Comparison of ENCODE assay signal across 13 mouse cellular contexts in genomic region chr8:88269107-88269875, GRCm38 (mm10). TPM values are rescaled to one million over a fixed set of nuclear protein-coding genes. Genes with fewer than 3 reads are reported as not detected.
DNase-seq lines count a peak whose midpoint lies in the region; ATAC-seq and TF ChIP-seq lines count a peak whose summit lies in the region.
"Had no signal": no experiment of that assay in that cellular context is flagged by ENCODE, and none has a peak within 500 bp of the region (broad histone marks: within the 10 kb centered on the region; RNA-seq: fewer than 3 reads in every experiment).

No protein-coding gene starts in this region.

- 65% methylated on average over 7 of the region's 7 CpGs for WGBS in kidney, adult 2 months
- 72% methylated on average over 7 of the region's 7 CpGs for whole genome bisulfite sequencing in kidney, embryonic 16.5 days

- H3K27ac ChIP-seq in kidney, adult 2 months (ENCODE audit: insufficient read depth, low read depth, low read length), result no peak overlapping the region
- no peak overlapping the region for H3K27ac ChIP-seq in kidney, embryonic 16.5 days (ENCODE audit: low read length)
- H3K27ac ChIP-seq: hindbrain, embryonic 12.5 days had no signal

- ATAC-seq in kidney, embryonic 16.5 days (ENCODE audit: low FRiP score, low TSS enrichment), result no peak
- ATAC-seq: forebrain, embryonic 14.5 days had no signal

- H3K4me3 ChIP-seq in kidney, adult 2 months (ENCODE audit: insufficient read depth, low read depth, low read length), result no peak overlapping the region
- no peak overlapping the region for H3K4me3 ChIP-seq in kidney, embryonic 16.5 days (ENCODE audit: low read length)
- H3K4me3 ChIP-seq: hindbrain, embryonic 12.5 days had no signal

- no peaks in the 10 kb centered on the region for H3K9me3 ChIP-seq in kidney, embryonic 16.5 days (ENCODE audit: low read length)
- H3K9me3 ChIP-seq: hindbrain, embryonic 12.5 days had no signal

- no peak overlapping the region for H3K9ac ChIP-seq in kidney, embryonic 16.5 days (replicated peaks; ENCODE audit: low read length)
- H3K9ac ChIP-seq: hindbrain, embryonic 12.5 days had no signal

- 0 out of 2 replicates have a peak, but pooled peaks have one; percentile 16 for TF ChIP-seq CTCF in kidney, adult 2 months (conservative IDR thresholded peaks at IDR 0.05; ENCODE audit: insufficient read depth, insufficient read length, low read depth, low read length)

- no peaks in the 10 kb centered on the region for H3K36me3 ChIP-seq in kidney, adult 2 months (ENCODE audit: control insufficient read depth, insufficient read depth, low read length)
- H3K36me3 ChIP-seq in kidney, embryonic 16.5 days (ENCODE audit: insufficient read depth, low read length), result no peaks in the 10 kb centered on the region
- H3K36me3 ChIP-seq: hindbrain, embryonic 12.5 days had no signal

- H3K27me3 ChIP-seq in kidney, adult 2 months (replicated peaks; ENCODE audit: control insufficient read depth, insufficient read depth, low read length), result no peaks in the 10 kb centered on the region
- peaks cover 15% of the 10 kb centered on the region for H3K27me3 ChIP-seq in kidney, embryonic 16.5 days (ENCODE audit: insufficient read depth, low read length)

- H3K4me2 ChIP-seq in kidney, embryonic 16.5 days (replicated peaks; ENCODE audit: low read depth, low read length), result no peak overlapping the region
- H3K4me2 ChIP-seq: hindbrain, embryonic 12.5 days had no signal

- no peak for TF ChIP-seq POLR2A in kidney, adult 2 months (IDR thresholded peaks at IDR 0.05; ENCODE audit: low read depth, low read length)

- DNase-seq in kidney, adult 2 months, result no peak
- peak; percentile 47 for DNase-seq in thymus, postnatal 14 days
- DNase-seq in thymus, adult 18-20 months, result no peak
- peak; percentile 41 for DNase-seq in NIH3T3 (ENCODE audit: low read depth)
- peak; percentile 51 for DNase-seq in naive thymus-derived CD4-positive, alpha-beta T cell, adult 2 months (ENCODE audit: low read depth)
- no peak for DNase-seq in adrenal gland, postnatal 10 days
- DNase-seq in spleen, postnatal 36 days (ENCODE audit: low spot score in 2 of 2), result no peak
- DNase-seq: adrenal gland, postnatal 14 days; cerebellum, adult 18-20 months; heart, adult 18-20 months had no signal

- no peaks in the 10 kb centered on the region for H3K4me1 ChIP-seq in kidney, adult 2 months (ENCODE audit: control insufficient read depth, insufficient read depth, low read length)
- peaks cover 11% of the 10 kb centered on the region; the same call in 1 of the 2 replicates for H3K4me1 ChIP-seq in kidney, embryonic 16.5 days (ENCODE audit: insufficient read depth, low read length)

RNA-seq across cellular contexts. Expression of gene Adcy7, which starts 2.9 kb away (rescaled TPM):
- polyA plus RNA-seq in kidney, adult 2 months (2012; rRNA removed), result 3.0 and 4.8 TPM in 2 replicates
- polyA plus RNA-seq in kidney, embryonic 16.5 days (2015; fragmentation: Nextera tagmentation; extraction: Ambion mirVana), result 3.0 and 3.7 TPM in 2 replicates
- 10 to 100 TPM in 1 of 2 experiments, 1 to 10 TPM in 1; 8.1 to 10.1 TPM for total RNA-seq in adrenal gland, postnatal 10 days (2021)

Comparison
In these comparisons a context has a peak if more than half of its experiments do, and no peak if none do; other contexts are left out.
1. DNase-seq: peak in thymus, postnatal 14 days (single experiment), NIH3T3 (single experiment) and naive thymus-derived CD4-positive, alpha-beta T cell, adult 2 months (single experiment); none in kidney, adult 2 months (single experiment), thymus, adult 18-20 months (0 of 2), adrenal gland, postnatal 10 days (single experiment) and spleen, postnatal 36 days (0 of 2).